Mouse (Mus musculus): ENCODE data around the gene Xpot. TPM values are rescaled to one million over a fixed set of nuclear protein-coding genes. Genes with fewer than 3 reads are reported as not detected.

Xpot gene
- polyA plus RNA-seq, 1 experiment from 2014 or later = 30.2 TPM

Small RNA genes within 50 kb of the gene (microRNA-seq; reads per million reads assigned to microRNA genes)
- not detected for gene Gm24330

Other genes starting within 250 kb of the Xpot start
- 5.1 TPM in 2 replicates for gene Rassf3, start 150.0 kb downstream of the Xpot start, polyA plus RNA-seq (2015; fragmentation: Nextera tagmentation; extraction: Ambion mirVana)
- 27.3 and 28.4 TPM in 2 replicates for gene Tbk1, start 39.5 kb downstream of the Xpot start, polyA plus RNA-seq (2015; fragmentation: Nextera tagmentation; extraction: Ambion mirVana)
- 0.21 and 0.24 TPM in 2 replicates for gene D930020B18Rik, start 15.3 kb upstream of the Xpot start, polyA plus RNA-seq (2015; fragmentation: Nextera tagmentation; extraction: Ambion mirVana)
- 2.3 and 2.5 TPM in 2 replicates for gene BC048403, start 113.6 kb upstream of the Xpot start, polyA plus RNA-seq (2015; fragmentation: Nextera tagmentation; extraction: Ambion mirVana)